Mouse (Mus musculus): ENCODE measurements at regions not wholly inside any gene's neighbourhood (a gene's known extent, or its start where the extent isn't known, plus 50 kb on each side); places are given as distances from the start of the nearest gene placed in this dataset.

- no peak for DNase-seq (ENCODE audit: low spot score in 2 of 2)
- no peak for TF ChIP-seq CTCF (conservative IDR thresholded peaks at IDR 0.05)
- Histone ChIP-seq H3K4me3 (no peak overlapping the region), H3K27ac (no peak overlapping the region)
These were observed 272.8 kb upstream of the Irx2 start for GRCm38 (mm10) chr13:72355821-72356220.

- no peak overlapping the region for H3K4me3 ChIP-seq
- H3K27ac ChIP-seq, result no peak overlapping the region
- TF ChIP-seq CTCF (conservative IDR thresholded peaks at IDR 0.05), result no peak
- DNase-seq (ENCODE audit: low spot score in 2 of 2), result no peak
These were observed 270.2 kb upstream of the Irx2 start for GRCm38 (mm10) chr13:72358243-72358904.

DNA sequence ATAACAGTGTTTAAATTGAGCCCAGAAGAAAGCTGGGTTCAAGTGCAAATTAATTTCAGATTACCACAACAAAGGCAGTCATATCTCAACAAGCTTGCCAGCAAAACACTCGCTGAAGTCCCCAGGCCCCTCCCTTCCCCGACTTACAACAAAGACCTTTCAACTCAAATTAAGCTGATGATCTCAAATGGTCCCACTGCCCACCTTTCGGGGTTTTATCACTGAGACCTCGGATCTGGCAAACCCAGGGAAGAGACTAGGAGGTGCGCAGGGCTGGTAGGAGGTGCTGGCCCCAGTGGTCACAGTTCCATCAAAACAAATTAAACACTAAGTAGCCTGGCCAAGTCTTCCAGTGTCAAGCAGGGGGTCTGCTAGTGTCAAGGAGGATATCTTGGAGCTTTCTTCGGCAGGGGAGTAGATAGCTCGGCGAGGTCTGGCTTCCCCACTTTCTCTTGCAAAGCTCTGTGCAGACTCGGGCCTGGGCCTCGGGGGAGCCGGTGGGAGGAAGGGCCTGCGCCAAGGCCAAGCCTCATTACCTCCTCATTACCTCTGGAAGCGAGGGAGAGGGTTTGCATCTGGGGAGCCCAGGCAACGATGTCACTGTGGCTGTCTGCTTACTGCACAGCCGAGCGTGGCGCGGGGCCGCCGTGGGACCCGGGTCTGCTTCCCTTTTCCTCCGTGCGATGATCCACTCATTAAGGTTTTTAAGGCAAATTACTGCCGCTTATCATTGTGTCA, 262.9 kb upstream of the Irx2 start:
- Histone ChIP-seq H3K27ac (no peak overlapping the region), H3K4me3 (no peak overlapping the region)
- no peak for DNase-seq (ENCODE audit: low spot score in 2 of 2)
- no peak for TF ChIP-seq CTCF (conservative IDR thresholded peaks at IDR 0.05)

- no peak for TF ChIP-seq CTCF (conservative IDR thresholded peaks at IDR 0.05)
- Histone ChIP-seq H3K4me3 (no peak overlapping the region), H3K27ac (no peak overlapping the region)
- no peak for DNase-seq (ENCODE audit: low spot score in 2 of 2)
These were observed 262.3 kb upstream of the Irx2 start for GRCm38 (mm10) chr13:72366281-72366680.

- TF ChIP-seq CTCF (conservative IDR thresholded peaks at IDR 0.05), result peak; percentile 53
- H3K27ac ChIP-seq, result no peak overlapping the region
- DNase-seq (ENCODE audit: low spot score in 2 of 2), result no peak
- no peak overlapping the region for H3K4me3 ChIP-seq
These were observed 258.5 kb upstream of the Irx2 start for GRCm38 (mm10) chr13:72370131-72370530.

DNA sequence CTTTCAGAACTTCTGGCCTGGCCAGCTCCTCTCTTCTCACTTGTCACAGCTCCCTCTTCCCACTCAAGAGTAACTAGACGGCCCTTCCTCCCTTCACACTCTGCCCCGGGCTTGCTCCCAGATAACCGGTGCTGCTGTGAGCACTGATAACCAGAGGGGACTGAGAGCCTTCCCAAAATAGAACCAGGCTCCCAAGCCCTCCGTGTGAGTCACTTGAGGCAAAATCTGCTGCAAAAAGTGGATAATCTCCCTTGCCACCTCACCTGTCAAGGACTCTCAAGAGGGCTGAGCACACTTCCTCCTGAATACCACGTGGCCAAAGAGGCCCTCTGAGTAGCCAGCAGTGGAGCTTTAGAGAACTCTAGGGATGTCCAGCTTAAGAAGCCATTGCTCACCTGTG, 257.6 kb upstream of the Irx2 start:
- no peak for DNase-seq (ENCODE audit: low spot score in 2 of 2)
- no peak for TF ChIP-seq CTCF (conservative IDR thresholded peaks at IDR 0.05)

GRCm38 (mm10) chr13:72393366-72393765, 235.3 kb upstream of the Irx2 start:
- DNase-seq (ENCODE audit: low spot score in 2 of 2), result no peak
- no peak overlapping the region for H3K4me3 ChIP-seq
- TF ChIP-seq CTCF (conservative IDR thresholded peaks at IDR 0.05), result no peak
- no peak overlapping the region for H3K27ac ChIP-seq

More for the DNA sequence above, 257.6 kb upstream of the Irx2 start:
- no peak overlapping the region for H3K27ac ChIP-seq
- no peak overlapping the region for H3K4me3 ChIP-seq

GRCm38 (mm10) chr13:72400677-72401076, 227.9 kb upstream of the Irx2 start:
- no peak for TF ChIP-seq CTCF (conservative IDR thresholded peaks at IDR 0.05)
- DNase-seq (ENCODE audit: low spot score in 2 of 2), result peak; percentile 31 to 67
- Histone ChIP-seq H3K27ac (peak overlapping the region; percentile 28; the same call in 1 of the 2 replicates), H3K4me3 (no peak overlapping the region)

DNA sequence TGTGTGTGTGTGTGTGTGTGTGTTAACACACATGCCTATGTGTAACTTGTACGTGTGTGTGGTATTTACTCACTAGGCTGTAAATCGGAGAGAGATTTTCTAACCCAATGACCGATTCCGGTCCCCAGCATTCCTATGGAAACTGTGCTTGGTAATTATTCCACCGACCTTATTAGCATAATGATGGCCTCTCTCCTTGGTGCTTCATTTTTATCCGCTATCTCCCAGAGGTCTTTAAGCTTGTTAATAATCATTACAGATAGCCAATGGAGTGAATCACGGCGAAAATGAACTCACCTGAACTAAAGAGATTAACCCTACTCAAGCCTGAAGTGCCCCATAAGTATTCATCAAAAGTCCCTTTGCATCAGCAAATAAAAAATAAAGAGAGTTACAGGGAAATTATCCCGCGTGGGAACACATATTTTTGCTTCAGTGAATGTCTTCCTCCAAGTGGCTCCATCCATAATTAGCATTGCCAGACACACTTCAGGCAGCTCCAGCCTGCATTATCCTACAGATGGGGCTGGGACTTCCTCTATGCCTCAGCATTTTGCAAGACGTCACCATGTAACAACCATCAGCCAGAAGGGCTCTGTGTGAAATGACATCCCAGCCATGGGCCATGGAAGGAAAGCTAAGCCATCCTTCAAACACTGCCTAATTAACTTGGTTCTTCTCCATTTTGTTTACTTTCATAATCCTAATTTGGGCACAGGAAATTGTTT, 219.2 kb upstream of the Irx2 start:
- Histone ChIP-seq H3K27ac (no peak overlapping the region), H3K4me3 (no peak overlapping the region)
- no peak for DNase-seq (ENCODE audit: low spot score in 2 of 2)
- TF ChIP-seq CTCF (conservative IDR thresholded peaks at IDR 0.05), result no peak

DNA sequence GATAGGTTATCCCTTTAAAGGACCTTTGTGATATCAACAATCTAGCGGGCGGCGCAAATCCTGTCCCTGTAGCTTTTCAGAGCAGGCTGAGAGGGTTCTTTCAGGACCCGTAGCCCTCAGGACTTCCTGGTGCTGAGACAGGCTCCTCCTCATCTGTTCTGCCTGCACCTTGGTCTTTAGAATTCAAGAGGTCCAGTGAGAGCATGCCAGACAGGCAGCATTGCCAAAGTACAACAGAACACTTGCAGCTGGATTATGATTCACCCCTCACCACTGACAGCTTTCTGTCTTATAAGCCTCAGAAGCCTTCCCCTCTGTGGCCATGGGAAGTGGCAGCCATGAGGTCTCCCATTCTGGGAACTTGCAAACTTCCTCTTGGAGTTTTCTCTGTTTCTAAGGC, 216.0 kb upstream of the Irx2 start:
- no peak for TF ChIP-seq CTCF (conservative IDR thresholded peaks at IDR 0.05)
- no peak for DNase-seq (ENCODE audit: low spot score in 2 of 2)
- Histone ChIP-seq H3K27ac (no peak overlapping the region), H3K4me3 (no peak overlapping the region)

- DNase-seq (ENCODE audit: low spot score in 2 of 2), result no peak
- no peak for TF ChIP-seq CTCF (conservative IDR thresholded peaks at IDR 0.05)
- no peak overlapping the region for H3K27ac ChIP-seq
- no peak overlapping the region for H3K4me3 ChIP-seq
These were observed 211.6 kb upstream of the Irx2 start for GRCm38 (mm10) chr13:72416981-72417380.

DNA sequence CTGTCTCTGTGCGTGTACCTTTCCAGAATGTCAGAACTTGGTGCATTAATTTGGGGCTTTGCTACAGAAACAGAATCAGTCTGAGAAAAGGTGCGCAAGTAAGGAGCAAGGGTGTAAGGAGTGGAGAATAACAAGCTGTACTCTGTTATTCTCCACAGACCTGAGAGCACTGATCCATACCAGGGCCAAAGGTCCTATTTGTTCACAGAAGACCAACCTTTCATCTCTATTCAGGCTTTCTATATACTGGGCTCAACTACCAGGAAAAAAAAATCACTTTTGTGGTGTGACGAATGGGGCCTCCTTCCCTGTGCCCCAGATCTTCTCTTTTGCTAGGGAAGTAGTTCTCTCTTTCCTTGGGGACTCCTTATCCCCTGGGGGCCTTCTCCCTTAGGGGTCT, 210.8 kb upstream of the Irx2 start:
- no peak overlapping the region for H3K27ac ChIP-seq
- TF ChIP-seq CTCF (conservative IDR thresholded peaks at IDR 0.05), result no peak
- no peak overlapping the region for H3K4me3 ChIP-seq
- DNase-seq (ENCODE audit: low spot score in 2 of 2), result no peak

GRCm38 (mm10) chr13:72418285-72418684, 210.3 kb upstream of the Irx2 start:
- DNase-seq (ENCODE audit: low spot score in 2 of 2), result no peak
- TF ChIP-seq CTCF (conservative IDR thresholded peaks at IDR 0.05), result no peak
- Histone ChIP-seq H3K4me3 (no peak overlapping the region), H3K27ac (no peak overlapping the region)

Data from layer of hippocampus, adult 2 months (tissue).